Mouse (Mus musculus) activated CD4-positive, CD25-positive, alpha-beta regulatory T cell, adult 4 months (primary cell): Measurements from ENCODE around the gene Catsperg2. TPM values are rescaled to one million over a fixed set of nuclear protein-coding genes. Genes with fewer than 3 reads are reported as not detected.
A peak's percentile ranks its signal among the peaks of the same experiment; 100 is the strongest.
"Not testable (repeated sequence)": the region's sequence is repeated elsewhere in the genome, so short reads cannot be mapped to it uniquely, and the experiment has no call there.

ENCODE experiments used
- ATAC-seq: one replicate; pipeline ENCODE4 v1.8.0; 2017
- polyA plus RNA-seq, 2 experiments: library from polyadenylated mRNA; unstranded; fragments of 100-300 nt; shearing (Covaris generic); gene quantifications; one replicate each; pipeline ENCODE4 v1.2.1; 2017

The Catsperg2 gene
- polyA plus RNA-seq = not detected

DNA sequence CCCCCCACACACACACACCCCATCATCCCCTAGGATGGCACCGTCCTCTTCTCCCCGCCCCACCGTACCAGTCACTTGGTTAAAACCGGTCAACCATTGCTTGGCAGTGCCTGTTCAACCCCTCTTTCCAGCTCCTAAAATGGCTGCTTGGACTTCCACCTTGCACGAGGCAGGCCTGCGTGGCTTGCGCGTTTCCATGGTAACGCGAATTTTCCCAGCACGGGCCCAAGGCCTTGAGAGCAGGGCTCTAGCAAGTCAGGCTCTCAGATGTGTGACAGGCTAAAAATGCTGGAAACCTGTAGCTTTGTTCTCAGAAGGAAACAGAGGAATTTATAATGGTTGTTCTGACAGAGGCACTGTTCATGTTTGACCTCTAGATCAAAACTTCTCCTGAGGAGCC, at the start of gene Catsperg2:
TSS of gene Catsperg2 (minus strand) at position 173 of the 400 bp plus-strand sequence.
- ATAC-seq = not testable (repeated sequence)

DNA sequence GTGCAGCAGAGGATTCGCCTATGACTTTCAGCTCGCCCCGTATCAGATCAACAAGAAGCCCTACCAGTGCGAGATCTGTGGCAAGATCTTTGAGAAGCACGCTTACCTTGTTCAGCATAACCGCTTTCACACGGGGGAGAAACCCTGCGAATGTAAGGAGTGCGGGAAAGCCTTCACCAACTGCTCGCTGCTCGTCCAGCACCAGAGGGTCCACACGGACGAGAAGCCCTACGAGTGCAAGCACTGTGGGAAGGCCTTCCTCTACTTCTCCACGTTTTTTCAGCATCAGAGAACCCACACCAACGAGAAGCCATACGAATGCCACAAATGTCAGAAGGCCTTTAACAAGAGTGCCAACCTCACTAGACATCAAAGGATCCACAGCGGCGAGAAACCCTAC, 49.7 kb upstream of the Catsperg2 start:
- no peak for ATAC-seq

DNA sequence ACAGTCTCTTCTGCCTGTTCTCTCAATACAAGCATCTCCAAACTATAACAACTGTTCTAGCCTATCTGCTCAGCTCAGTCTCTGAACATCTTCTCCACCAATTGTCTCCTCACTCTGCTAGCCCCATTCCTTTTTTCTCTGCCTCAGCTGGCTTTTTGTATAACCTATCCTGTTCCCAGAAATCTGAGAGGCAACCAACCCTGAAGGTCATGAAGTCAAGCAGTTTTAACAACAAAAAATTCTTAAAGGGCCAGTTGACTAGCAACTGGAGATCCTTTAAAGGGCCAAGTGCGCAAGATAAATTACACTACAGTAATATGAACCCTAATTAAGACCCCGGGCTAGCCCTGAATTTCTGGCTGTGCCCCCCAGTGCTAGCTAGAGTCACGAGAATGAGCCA, 47.5 kb upstream of the Catsperg2 start:
- ATAC-seq = no peak

DNA sequence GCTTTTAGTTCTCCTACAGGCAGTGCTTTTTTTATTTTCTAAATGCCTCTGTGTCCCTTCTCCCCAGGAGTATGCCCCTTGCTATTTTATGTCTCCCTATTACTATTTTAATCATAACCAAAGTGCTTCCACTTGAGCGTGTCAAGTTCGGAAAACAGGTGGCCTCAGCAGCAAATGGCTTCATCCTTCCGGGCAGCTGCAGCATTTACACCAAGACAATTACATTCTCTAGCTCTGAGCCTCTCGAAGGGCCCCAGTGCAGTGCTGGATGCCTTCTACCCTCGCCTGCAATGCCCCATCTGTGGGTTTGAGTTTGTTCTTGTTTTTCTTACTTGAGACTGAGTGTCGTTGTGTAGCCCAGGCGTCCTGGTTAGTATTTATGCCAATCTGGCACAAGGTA, 46.7 kb upstream of the Catsperg2 start:
- ATAC-seq = no peak

DNA sequence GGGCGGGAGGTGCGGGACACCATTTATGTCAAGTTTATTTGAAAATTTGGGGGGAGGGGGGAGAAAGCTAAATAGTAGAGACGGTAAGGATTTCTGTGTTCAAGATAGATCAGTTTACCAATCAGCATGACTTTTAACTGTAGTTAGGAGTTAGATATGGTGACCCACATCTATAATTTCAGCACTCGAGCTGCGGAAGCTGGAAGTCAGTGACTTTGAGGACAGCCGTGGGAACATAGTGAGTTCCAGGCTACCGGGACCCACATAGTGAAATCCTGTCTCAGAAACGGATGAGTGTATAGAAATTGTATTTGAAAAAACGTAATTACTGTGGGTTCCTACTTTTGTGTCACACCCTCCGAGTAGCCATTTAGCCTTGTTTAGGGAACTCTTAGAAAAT, 42.1 kb upstream of the Catsperg2 start:
- ATAC-seq = no peak

DNA sequence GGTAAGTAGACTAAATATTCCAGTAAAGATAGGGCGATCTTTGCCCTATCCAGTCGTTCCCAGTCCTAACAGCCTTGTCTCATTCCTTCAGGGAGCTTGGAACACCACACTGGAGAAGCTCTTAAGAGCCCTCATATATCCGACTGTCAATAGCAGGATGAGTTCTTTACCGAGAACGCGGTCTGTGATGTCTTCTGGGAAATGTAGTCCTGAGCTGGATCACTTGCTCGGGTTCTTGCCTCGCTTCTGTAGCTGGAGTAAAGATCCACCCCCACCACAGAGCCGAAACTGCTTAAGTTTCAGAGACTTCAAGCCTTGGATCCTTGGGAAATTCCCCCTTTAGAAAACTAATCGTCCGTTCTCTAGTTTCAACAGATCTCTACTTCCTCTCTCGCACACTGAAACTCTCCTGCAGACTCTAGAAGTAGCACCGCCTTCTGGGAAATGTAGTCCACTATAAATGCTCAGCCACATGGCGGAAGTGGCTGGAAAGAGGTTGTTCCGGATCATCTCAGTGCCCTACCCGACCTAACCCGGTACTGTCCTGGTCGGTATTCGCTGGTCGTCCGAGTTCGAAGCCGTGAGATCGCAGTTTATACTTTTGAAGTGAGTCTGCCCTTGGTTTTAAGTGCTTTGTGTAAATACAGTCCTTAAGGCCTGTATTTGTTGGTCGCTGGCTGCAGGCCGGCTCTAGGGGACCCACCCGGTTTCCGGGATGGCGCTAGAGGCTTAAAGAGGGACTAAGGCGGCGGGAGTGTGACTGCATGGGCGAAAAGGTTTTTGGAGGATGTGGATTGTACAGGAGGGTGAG, 41.5 kb upstream of the Catsperg2 start, which contains the start of gene Zfp84:
TSS of gene Zfp84 (plus strand) at position 463 of the 811 bp plus-strand sequence.
- peak; percentile 91 for ATAC-seq

DNA sequence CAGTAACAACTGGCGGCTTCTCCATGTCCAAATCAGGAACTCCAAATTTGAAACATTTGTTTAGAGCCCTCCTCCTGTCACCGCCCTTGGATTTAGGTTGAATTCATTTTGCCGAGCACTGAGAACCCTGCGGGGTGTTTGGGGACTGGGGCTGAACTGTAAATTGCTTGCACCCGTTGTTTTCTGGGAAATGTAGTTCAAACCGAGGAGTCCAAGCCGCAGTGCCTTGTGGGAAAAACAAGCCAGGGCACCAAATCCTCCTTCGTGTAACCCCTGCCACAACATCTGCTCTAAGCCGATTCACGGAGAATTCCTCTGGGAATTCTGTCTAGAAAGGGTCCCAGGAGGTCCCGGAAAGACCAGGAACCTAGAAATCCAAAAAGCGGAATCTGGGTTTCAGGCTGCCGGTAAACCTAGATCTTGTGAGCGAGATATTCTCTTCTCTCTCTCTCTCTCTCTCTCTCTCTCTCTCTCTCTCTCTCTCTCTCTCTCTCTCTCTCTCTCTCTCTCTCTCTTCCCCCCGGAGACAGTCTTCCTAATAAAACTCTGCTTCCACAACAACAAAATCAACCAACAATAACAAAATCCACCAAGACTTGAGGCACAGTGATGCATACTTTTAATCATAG, 40.3 kb upstream of the Catsperg2 start:
- peak; percentile 41 for ATAC-seq

DNA sequence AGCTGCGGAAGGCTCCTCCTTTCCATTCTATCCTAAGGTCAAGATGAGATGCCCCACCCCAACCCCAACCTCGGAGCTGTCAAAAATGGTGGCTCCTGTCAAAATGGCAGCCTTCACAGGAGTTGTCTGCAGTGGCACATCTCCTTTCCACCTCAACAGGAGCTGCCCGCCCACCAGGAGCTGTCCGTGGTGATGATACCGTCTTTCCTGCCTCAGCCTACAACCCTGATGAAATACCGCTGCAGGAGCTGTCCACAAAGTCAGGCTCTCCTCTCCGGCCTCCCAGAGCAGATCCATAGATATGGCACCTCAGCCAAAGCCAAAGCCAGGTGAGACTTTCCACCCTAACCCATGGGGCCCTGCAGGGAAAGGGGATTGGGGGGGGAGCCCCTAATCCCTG, 37.9 kb upstream of the Catsperg2 start:
- no peak for ATAC-seq

DNA sequence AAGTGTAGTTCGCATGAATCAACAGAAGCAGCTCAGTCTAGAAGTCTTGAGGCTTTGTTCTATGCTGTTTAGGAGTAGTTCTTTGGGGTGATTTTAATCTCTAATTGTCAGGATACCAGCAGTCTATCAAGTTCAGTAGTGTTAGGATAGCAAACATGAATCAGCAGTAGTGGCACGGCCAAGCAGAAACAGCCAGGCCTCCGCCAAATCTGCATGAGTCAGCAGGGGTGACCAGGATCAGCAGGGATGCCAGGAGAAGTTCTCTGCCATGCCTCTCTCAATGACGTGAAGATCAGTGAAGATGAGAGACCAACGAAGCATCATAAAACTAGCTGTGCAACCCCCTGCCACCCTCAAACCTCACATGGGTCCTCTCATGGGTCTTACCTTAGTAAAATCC, 33.6 kb upstream of the Catsperg2 start:
- ATAC-seq = no peak

DNA sequence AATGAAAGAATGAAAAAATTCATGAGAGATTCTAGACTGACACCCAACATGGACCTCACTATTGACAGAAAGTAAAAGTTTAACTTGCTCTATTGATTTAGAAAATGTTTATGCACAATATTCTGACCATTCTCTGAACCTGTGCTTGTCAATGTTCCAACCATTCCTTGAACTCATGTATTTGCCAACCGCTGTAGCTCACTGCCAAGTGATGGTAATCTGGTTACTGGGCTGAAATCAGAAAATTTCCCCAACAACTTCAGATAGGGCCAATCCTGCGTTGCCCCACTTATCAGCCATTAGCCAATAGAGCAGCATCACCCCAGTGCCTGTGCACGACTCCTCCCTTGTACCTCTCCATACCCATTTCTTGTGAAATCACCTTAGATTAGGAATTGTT, 15.4 kb upstream of the Catsperg2 start:
- ATAC-seq = no peak

DNA sequence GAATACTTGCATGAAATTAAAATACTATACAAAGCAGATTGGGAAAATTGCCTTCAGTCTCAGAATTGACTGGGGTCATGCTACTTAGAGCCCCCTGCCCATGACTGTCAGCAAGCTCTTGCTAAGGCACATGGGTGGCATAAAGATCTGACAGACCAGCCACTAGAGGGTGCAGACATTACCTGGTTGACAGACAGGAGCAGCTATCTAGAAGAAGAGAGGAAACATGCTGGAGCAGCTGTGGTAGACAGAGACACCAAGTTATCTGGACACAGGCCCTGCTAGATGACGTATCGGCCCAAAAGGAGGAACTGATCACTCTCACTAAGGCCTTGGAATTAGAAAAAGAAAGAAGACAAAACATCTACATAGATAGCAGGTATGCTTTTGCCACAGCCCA, 1.2 kb upstream of the Catsperg2 start:
- ATAC-seq = no peak

DNA sequence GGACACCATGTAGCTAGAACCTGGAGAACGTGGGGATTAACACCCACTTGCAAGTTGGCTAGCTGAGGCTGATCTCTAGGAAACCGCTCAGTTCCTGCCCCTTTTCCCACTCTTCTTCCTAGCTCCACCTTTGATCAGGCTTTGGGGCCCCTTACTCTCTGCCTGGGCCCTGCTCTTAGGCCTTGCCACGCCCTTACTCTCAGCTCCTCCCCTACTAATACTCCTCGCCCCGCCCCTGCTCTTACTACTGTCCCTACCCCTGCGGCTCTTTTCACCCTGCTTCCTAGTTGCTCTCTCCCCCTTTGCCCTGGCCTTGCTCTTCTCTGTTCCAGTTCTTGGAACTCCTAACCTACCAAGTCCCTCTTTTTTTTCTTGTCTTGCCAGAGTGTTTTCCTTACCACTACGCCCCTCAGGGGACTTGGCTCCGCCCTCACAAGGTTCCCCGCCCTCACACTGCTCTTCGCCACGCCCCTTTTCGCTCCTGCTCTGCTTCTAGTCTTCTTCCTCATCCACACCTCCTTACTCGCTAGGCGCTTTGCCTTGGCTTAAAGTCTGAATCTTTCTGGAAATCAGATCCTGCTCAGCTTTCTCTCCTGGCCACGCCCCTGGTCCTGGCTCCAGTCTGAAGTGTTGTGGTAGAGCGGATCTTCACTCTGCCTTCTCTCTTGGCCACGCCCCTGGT, 1.2 kb downstream of the Catsperg2 start:
- ATAC-seq = not testable (repeated sequence)

DNA sequence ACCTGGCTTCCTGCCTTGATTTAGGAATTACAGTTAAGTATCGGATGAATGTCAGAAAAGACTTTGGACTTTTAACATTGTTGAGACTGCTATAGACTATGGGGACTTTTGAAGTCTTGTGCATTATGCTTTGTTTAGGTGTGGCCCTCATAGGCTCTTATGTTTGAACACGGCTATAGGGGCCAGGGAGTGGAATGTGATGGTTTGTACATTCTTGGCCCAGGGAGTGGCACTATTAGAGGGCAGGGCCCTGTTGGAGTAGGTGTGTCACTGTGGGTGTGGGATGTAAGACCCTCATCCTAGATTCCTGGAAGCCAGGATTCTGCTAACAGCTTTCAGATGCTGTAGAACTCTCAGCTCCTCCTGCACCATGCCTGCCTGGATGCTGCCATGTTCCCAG, 17.9 kb downstream of the Catsperg2 start:
- not testable (repeated sequence) for ATAC-seq

DNA sequence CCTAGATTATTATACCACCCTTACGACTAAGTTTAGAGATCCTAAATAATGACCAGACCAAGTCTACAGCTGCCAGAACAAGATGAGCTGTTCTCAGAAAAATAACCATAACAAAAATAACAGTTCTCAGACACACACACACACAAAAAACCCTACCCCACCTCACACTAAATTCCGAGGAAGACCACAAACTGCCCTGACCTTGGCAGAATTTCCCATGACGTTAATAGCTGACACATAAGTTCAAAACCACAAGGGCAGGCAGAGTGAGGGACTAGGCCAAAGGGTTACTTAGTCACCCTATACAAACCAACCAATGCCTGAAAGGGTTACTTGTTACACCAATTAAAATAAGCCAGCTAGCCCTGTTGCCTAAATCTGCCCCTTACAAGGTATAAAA, 31.6 kb downstream of the Catsperg2 start:
- ATAC-seq = not testable (repeated sequence)

DNA sequence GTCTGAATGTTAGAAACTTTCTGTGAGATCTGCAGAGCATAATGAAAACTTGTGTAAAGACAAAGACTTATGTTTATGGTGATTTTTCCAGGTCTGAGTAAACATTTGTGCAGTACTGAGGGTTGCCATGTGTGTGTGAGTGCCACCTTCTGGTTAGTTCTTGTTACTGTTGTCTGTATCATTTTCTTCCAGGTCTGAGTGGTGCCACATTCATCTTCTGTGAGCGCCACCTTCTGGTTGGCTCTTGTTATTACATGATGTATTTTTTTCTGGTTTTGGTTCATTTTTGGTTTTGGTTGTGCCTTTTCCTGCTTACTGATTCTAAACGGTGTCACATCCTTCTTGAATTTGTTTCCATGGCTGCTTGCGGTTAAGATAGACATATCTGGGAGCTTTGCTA, 45.0 kb downstream of the Catsperg2 start:
- ATAC-seq = no peak

Other genes with a start within 250 kb of the Catsperg2 start
- 1 to 10 TPM; 2.4 to 5.0 TPM for gene Sipa1l3, start 208.4 kb downstream of the Catsperg2 start, polyA plus RNA-seq
- gene Zfp84, start 41.5 kb upstream of the Catsperg2 start, polyA plus RNA-seq = 10 to 100 TPM; 10.1 to 16.9 TPM
- gene Zfp30, start 57.0 kb upstream of the Catsperg2 start, polyA plus RNA-seq = under 1 TPM; 0.15 to 0.45 TPM
- gene Zfp790, start 89.1 kb upstream of the Catsperg2 start, polyA plus RNA-seq = 10 to 100 TPM; 12.7 to 17.4 TPM
- gene Zfp940, start 126.6 kb upstream of the Catsperg2 start, polyA plus RNA-seq = 1 to 10 TPM; 5.3 to 7.4 TPM
- 1 to 10 TPM; 4.6 to 5.2 TPM for gene Zfp420, start 132.9 kb upstream of the Catsperg2 start, polyA plus RNA-seq
- gene Zfp27, start 179.5 kb upstream of the Catsperg2 start, polyA plus RNA-seq = 1 to 10 TPM; 6.5 to 6.6 TPM
- gene Zfp383, start 181.2 kb upstream of the Catsperg2 start, polyA plus RNA-seq = 1 to 10 TPM in 1 of 2 experiments, under 1 TPM in 1; 0.64 to 1.2 TPM
- gene Zfp74, start 227.1 kb upstream of the Catsperg2 start, polyA plus RNA-seq = 1 to 10 TPM; 4.0 to 4.5 TPM